ENCODE assay signal across 24 mouse cellular contexts in the genomic region with DNA sequence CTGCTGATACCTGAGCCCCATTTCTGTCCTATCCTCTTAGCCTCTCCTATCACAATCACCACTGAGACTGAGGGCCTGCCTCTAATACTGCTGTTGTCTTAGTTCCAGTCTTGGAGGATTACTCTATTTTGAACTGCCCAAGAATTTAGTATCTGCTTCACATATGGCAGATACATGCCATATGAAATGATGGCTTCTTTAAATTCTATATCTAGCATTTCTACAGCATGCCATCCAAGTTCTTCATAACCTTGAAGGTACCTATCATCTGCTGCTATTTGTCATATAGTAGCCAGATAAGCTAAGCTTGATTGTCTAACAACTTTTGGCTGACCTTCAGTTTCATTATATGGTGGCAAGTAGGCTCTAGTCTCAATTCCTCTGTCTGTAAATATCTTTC. TPM values are rescaled to one million over a fixed set of nuclear protein-coding genes. Genes with fewer than 3 reads are reported as not detected.
DNase-seq lines count a peak whose midpoint lies in the region; ATAC-seq and TF ChIP-seq lines count a peak whose summit lies in the region.
"Had no signal": no experiment of that assay in that cellular context is flagged by ENCODE, and none has a peak within 500 bp of the region (broad histone marks: within the 10 kb centered on the region; RNA-seq: fewer than 3 reads in every experiment).

No protein-coding gene starts in this region.

- no peak overlapping the region for H3K4me2 ChIP-seq in liver, embryonic 14.5 days (ENCODE audit: low read depth)
- H3K4me2 ChIP-seq in forebrain, embryonic 15.5 days (replicated peaks): no peak overlapping the region
- H3K4me2 ChIP-seq: forebrain, embryonic 13.5 days; heart, embryonic 12.5 days; heart, embryonic 15.5 days; hindbrain, embryonic 13.5 days had no signal

- ATAC-seq in liver, embryonic 14.5 days (ENCODE audit: insufficient read depth): no peak
- ATAC-seq in forebrain, embryonic 15.5 days (replicated peaks): no peak
- ATAC-seq: activated CD4-positive, CD25-positive, alpha-beta regulatory T cell, adult 4 months; forebrain, embryonic 13.5 days; forebrain, postnatal 0 days; hindbrain, embryonic 16.5 days had no signal

- H3K4me1 ChIP-seq in liver, embryonic 14.5 days (replicated peaks; ENCODE audit: control insufficient read depth in 2 of 2, insufficient read depth in 2 of 2, low read length in 1 of 2): peaks cover 21 to 26% of the 10 kb centered on the region in 2 experiments
- H3K4me1 ChIP-seq in MEL (ENCODE audit: control insufficient read depth in 1 of 2, insufficient read depth in 2 of 2, low read length in 2 of 2): no peaks in the 10 kb centered on the region
- peaks cover 12% of the 10 kb centered on the region for H3K4me1 ChIP-seq in forebrain, embryonic 15.5 days

- peaks cover 23% of the 10 kb centered on the region for H3K36me3 ChIP-seq in liver, embryonic 14.5 days (replicated peaks; ENCODE audit: control insufficient read depth, insufficient read depth, low read depth)
- H3K36me3 ChIP-seq in C2C12 (ENCODE audit: control insufficient read depth, insufficient read depth) (peaks cover 40% of the 10 kb centered on the region), MEL (ENCODE audit: control insufficient read depth in 1 of 2, insufficient read depth in 2 of 2, low read length in 2 of 2) (no peaks in the 10 kb centered on the region; a peak in 2 of 4 replicates)
- H3K36me3 ChIP-seq in forebrain, embryonic 15.5 days: peaks cover 6% of the 10 kb centered on the region; the same call in 1 of the 2 replicates

- H3ac ChIP-seq in C2C12 (ENCODE audit: control insufficient read depth, insufficient read length, low read depth): peak overlapping the region; percentile 12

- TF ChIP-seq RAD21 in MEL (IDR thresholded peaks at IDR 0.05; ENCODE audit: low read depth, low read length): no peak

- H3K9ac ChIP-seq in liver, embryonic 14.5 days (replicated peaks): no peak overlapping the region
- no peak overlapping the region for H3K9ac ChIP-seq in MEL (ENCODE audit: control insufficient read depth, low read depth, low read length, poor library complexity, severe bottlenecking)
- H3K9ac ChIP-seq in forebrain, embryonic 15.5 days (replicated peaks): no peak overlapping the region
- H3K9ac ChIP-seq: forebrain, embryonic 13.5 days; forebrain, postnatal 0 days; heart, embryonic 12.5 days; heart, embryonic 15.5 days; hindbrain, embryonic 13.5 days had no signal

- H3K79me3 ChIP-seq in C2C12 (ENCODE audit: low read depth): peaks cover 22% of the 10 kb centered on the region

- H3K27ac ChIP-seq in liver, embryonic 14.5 days: 0 out of 2 replicates have a peak overlapping the region, but pooled peaks have one; percentile 18
- H3K27ac ChIP-seq in MEL (ENCODE audit: control insufficient read depth, low read depth, low read length): no peak overlapping the region
- H3K27ac ChIP-seq in forebrain, embryonic 15.5 days (replicated peaks): no peak overlapping the region
- H3K27ac ChIP-seq: forebrain, embryonic 10.5 days; forebrain, embryonic 13.5 days; heart, embryonic 15.5 days; hindbrain, embryonic 10.5 days; hindbrain, embryonic 13.5 days had no signal

- no peak overlapping the region for H3K4me3 ChIP-seq in liver, embryonic 14.5 days (ENCODE audit: insufficient read depth in 1 of 2, low read depth in 2 of 2, low read length in 2 of 2)
- no peak overlapping the region for H3K4me3 ChIP-seq in C2C12 (ENCODE audit: insufficient read depth, poor library complexity, severe bottlenecking)
- H3K4me3 ChIP-seq in MEL (ENCODE audit: control insufficient read depth in 1 of 2, insufficient read depth in 1 of 2, low read depth in 2 of 2, low read length in 2 of 2): no peak overlapping the region
- H3K4me3 ChIP-seq in forebrain, embryonic 15.5 days: no peak overlapping the region
- H3K4me3 ChIP-seq: forebrain, embryonic 10.5 days; forebrain, embryonic 13.5 days; heart, embryonic 12.5 days; heart, embryonic 15.5 days; hindbrain, embryonic 10.5 days; hindbrain, embryonic 13.5 days had no signal

- no peak for TF ChIP-seq CTCF in liver, embryonic 14.5 days (IDR thresholded peaks at IDR 0.05; ENCODE audit: low read depth)
- TF ChIP-seq CTCF in C2C12 (IDR thresholded peaks at IDR 0.05; ENCODE audit: control insufficient read depth, insufficient read depth, insufficient read length): no peak
- TF ChIP-seq CTCF in MEL (IDR thresholded peaks at IDR 0.05 in 2 of 3, conservative IDR thresholded peaks at IDR 0.05 in 1 of 3; ENCODE audit: control insufficient read depth in 1 of 3, insufficient read depth in 1 of 3, low read depth in 2 of 3, low read length in 3 of 3, poor library complexity in 1 of 3, severe bottlenecking in 1 of 3): no peak

- TF ChIP-seq POLR2A in MEL (IDR thresholded peaks at IDR 0.05; ENCODE audit: control insufficient read depth in 1 of 2, insufficient read depth in 1 of 2, low read depth in 1 of 2, low read length in 2 of 2, poor library complexity in 1 of 2): peak in 1 of 2 experiments; percentile 65; a peak in 2 of 4 replicates

- no peaks in the 10 kb centered on the region for H3K27me3 ChIP-seq in liver, embryonic 14.5 days (ENCODE audit: control insufficient read depth, insufficient read depth, low read length)
- H3K27me3 ChIP-seq in C2C12 (ENCODE audit: control insufficient read depth, insufficient read depth, insufficient read length): no peaks in the 10 kb centered on the region
- H3K27me3 ChIP-seq in MEL (ENCODE audit: control insufficient read depth in 1 of 2, insufficient read depth in 2 of 2, low read length in 2 of 2): no peaks in the 10 kb centered on the region
- no peaks in the 10 kb centered on the region for H3K27me3 ChIP-seq in forebrain, embryonic 15.5 days
- H3K27me3 ChIP-seq: forebrain, embryonic 13.5 days; heart, embryonic 12.5 days; heart, embryonic 15.5 days; hindbrain, embryonic 13.5 days had no signal

- DNase-seq in liver, embryonic 14.5 days (ENCODE audit: low read depth in 3 of 3, low spot score in 3 of 3): no peak
- DNase-seq in liver (no peak), MEL (ENCODE audit: low read depth, low spot score) (peak; percentile 67)
- no peak for DNase-seq in thymus, postnatal 0 days (ENCODE audit: low spot score)
- DNase-seq: adrenal gland, adult 8-10 months; adrenal gland, postnatal 25 days; cerebellum, adult 11-12 months; cerebellum, adult 9-10 months; cerebellum, postnatal 14 days; forebrain, postnatal 0 days; gastrocnemius, postnatal 25 days; heart, adult 18-20 months; heart, postnatal 10 days; heart, postnatal 36 days had no signal

- no peaks in the 10 kb centered on the region for H3K9me3 ChIP-seq in liver, embryonic 14.5 days (ENCODE audit: control insufficient read depth, low read length)
- no peaks in the 10 kb centered on the region for H3K9me3 ChIP-seq in MEL (replicated peaks; ENCODE audit: insufficient read depth, low read length)
- H3K9me3 ChIP-seq in forebrain, embryonic 15.5 days: no peaks in the 10 kb centered on the region
- H3K9me3 ChIP-seq: forebrain, embryonic 13.5 days; heart, embryonic 12.5 days; heart, embryonic 15.5 days; hindbrain, embryonic 10.5 days; hindbrain, embryonic 13.5 days had no signal

- H3K79me2 ChIP-seq in C2C12 (ENCODE audit: control insufficient read depth, insufficient read depth): peaks cover 34% of the 10 kb centered on the region
- peaks cover 29% of the 10 kb centered on the region for H3K79me2 ChIP-seq in MEL (ENCODE audit: control insufficient read depth, insufficient read depth, low read length, poor library complexity)

- TF ChIP-seq EP300 in liver, embryonic 14.5 days (IDR thresholded peaks at IDR 0.05; ENCODE audit: low read depth): no peak
- TF ChIP-seq EP300 in MEL (IDR thresholded peaks at IDR 0.05; ENCODE audit: low read depth in 1 of 2, low read length in 2 of 2): no peak

RNA-seq across cellular contexts. Expression of a gene that starts 6.0 kb away (rescaled TPM):
- 58.2 and 67.6 TPM in 2 replicates for polyA plus RNA-seq in liver, embryonic 14.5 days (2012; rRNA removed)
- polyA plus RNA-seq in liver, embryonic 14.5 days (2014; fragmentation: Nextera tagmentation; extraction: Ambion mirVana): 61.7 and 77.3 TPM in 2 replicates
- 214 TPM for polyA plus RNA-seq in C2C12 (2012; fragmentation: generic; extraction: Trizol)
- 149 and 158 TPM in 2 replicates for total RNA-seq in MEL (2012; rRNA removed)
- polyA plus RNA-seq in MEL (2012; ENCODE audit: insufficient read depth in 1 of 2, insufficient read length in 2 of 2, low read depth in 1 of 2, low replicate concordance in 2 of 2, missing spikeins in 1 of 2): 100 to 1,000 TPM in 1 of 2 experiments, not detected in 1; 251 TPM
- polyA plus RNA-seq in thymus, postnatal 0 days (2015; fragmentation: Nextera tagmentation; extraction: Ambion mirVana): 125 and 138 TPM in 2 replicates
- polyA plus RNA-seq in forebrain, embryonic 15.5 days (2015; fragmentation: Nextera tagmentation; extraction: Ambion mirVana): 82.9 and 88.6 TPM in 2 replicates

RNA-seq across cellular contexts. Expression of a gene that starts 13.1 kb away (rescaled TPM):
- polyA plus RNA-seq in liver, embryonic 14.5 days (2012; rRNA removed): 81.5 and 121 TPM in 2 replicates
- 122 and 132 TPM in 2 replicates for polyA plus RNA-seq in liver, embryonic 14.5 days (2014; fragmentation: Nextera tagmentation; extraction: Ambion mirVana)
- polyA plus RNA-seq in C2C12 (2012; fragmentation: generic; extraction: Trizol) (133 TPM), MEL (2012; ENCODE audit: insufficient read depth in 1 of 2, insufficient read length in 2 of 2, low read depth in 1 of 2, low replicate concordance in 2 of 2, missing spikeins in 1 of 2) (100 to 1,000 TPM in 1 of 2 experiments, not detected in 1; 180 TPM)
- 50.6 and 57.9 TPM in 2 replicates for total RNA-seq in MEL (2012; rRNA removed)
- polyA plus RNA-seq in thymus, postnatal 0 days (2015; fragmentation: Nextera tagmentation; extraction: Ambion mirVana): 179 and 197 TPM in 2 replicates
- polyA plus RNA-seq in forebrain, embryonic 15.5 days (2015; fragmentation: Nextera tagmentation; extraction: Ambion mirVana): 132 and 149 TPM in 2 replicates

RNA-seq across cellular contexts. Expression of a gene that starts 21.6 kb away (rescaled TPM):
- 0.12 and 0.18 TPM in 2 replicates for polyA plus RNA-seq in liver, embryonic 14.5 days (2012; rRNA removed)
- 0.09 TPM in 1 of 2 replicates, not detected in the other for polyA plus RNA-seq in liver, embryonic 14.5 days (2014; fragmentation: Nextera tagmentation; extraction: Ambion mirVana)
- polyA plus RNA-seq in C2C12 (2012; fragmentation: generic; extraction: Trizol): 0.07 TPM
- 9.7 and 10.4 TPM in 2 replicates for total RNA-seq in MEL (2012; rRNA removed)
- polyA plus RNA-seq in MEL (2012; ENCODE audit: insufficient read depth in 1 of 2, insufficient read length in 2 of 2, low read depth in 1 of 2, low replicate concordance in 2 of 2, missing spikeins in 1 of 2): 1 to 10 TPM in 1 of 2 experiments, not detected in 1; 9.8 TPM
- polyA plus RNA-seq in thymus, postnatal 0 days (2015; fragmentation: Nextera tagmentation; extraction: Ambion mirVana): 0.26 and 0.36 TPM in 2 replicates
- 0.14 and 0.28 TPM in 2 replicates for polyA plus RNA-seq in forebrain, embryonic 15.5 days (2015; fragmentation: Nextera tagmentation; extraction: Ambion mirVana)

RNA-seq across cellular contexts. Expression of a gene that starts 22.2 kb away (rescaled TPM):
- polyA plus RNA-seq in liver, embryonic 14.5 days (2012; rRNA removed): 0.02 TPM in 1 of 2 replicates, not detected in the other
- 0.19 and 0.25 TPM in 2 replicates for polyA plus RNA-seq in liver, embryonic 14.5 days (2014; fragmentation: Nextera tagmentation; extraction: Ambion mirVana)
- 0.99 TPM for polyA plus RNA-seq in C2C12 (2012; fragmentation: generic; extraction: Trizol)
- 0.07 and 0.15 TPM in 2 replicates for total RNA-seq in MEL (2012; rRNA removed)
- 1 to 10 TPM in 1 of 2 experiments, not detected in 1; 1.6 TPM for polyA plus RNA-seq in MEL (2012; ENCODE audit: insufficient read depth in 1 of 2, insufficient read length in 2 of 2, low read depth in 1 of 2, low replicate concordance in 2 of 2, missing spikeins in 1 of 2)
- polyA plus RNA-seq in thymus, postnatal 0 days (2015; fragmentation: Nextera tagmentation; extraction: Ambion mirVana): 0.09 and 0.27 TPM in 2 replicates
- polyA plus RNA-seq in forebrain, embryonic 15.5 days (2015; fragmentation: Nextera tagmentation; extraction: Ambion mirVana): 1.5 TPM in 2 replicates

RNA-seq across cellular contexts. Expression of a gene that starts 22.8 kb away (rescaled TPM):
- polyA plus RNA-seq in liver, embryonic 14.5 days (2012; rRNA removed): 0.90 and 2.5 TPM in 2 replicates
- 0.38 and 0.41 TPM in 2 replicates for polyA plus RNA-seq in liver, embryonic 14.5 days (2014; fragmentation: Nextera tagmentation; extraction: Ambion mirVana)
- polyA plus RNA-seq in C2C12 (2012; fragmentation: generic; extraction: Trizol) (1.8 TPM), MEL (2012; ENCODE audit: insufficient read depth in 1 of 2, insufficient read length in 2 of 2, low read depth in 1 of 2, low replicate concordance in 2 of 2, missing spikeins in 1 of 2) (not detected)
- total RNA-seq in MEL (2012; rRNA removed): 0.07 TPM in 1 of 2 replicates, not detected in the other
- polyA plus RNA-seq in thymus, postnatal 0 days (2015; fragmentation: Nextera tagmentation; extraction: Ambion mirVana): 6.8 and 7.6 TPM in 2 replicates
- 3.6 and 3.7 TPM in 2 replicates for polyA plus RNA-seq in forebrain, embryonic 15.5 days (2015; fragmentation: Nextera tagmentation; extraction: Ambion mirVana)
